Mouse (Mus musculus): ENCODE data around the gene Med26. TPM values are rescaled to one million over a fixed set of nuclear protein-coding genes. Genes with fewer than 3 reads are reported as not detected.

The Med26 gene
- total RNA-seq, 2 experiments from 2014 or later = 10.1 to 10.6 TPM

DNA sequence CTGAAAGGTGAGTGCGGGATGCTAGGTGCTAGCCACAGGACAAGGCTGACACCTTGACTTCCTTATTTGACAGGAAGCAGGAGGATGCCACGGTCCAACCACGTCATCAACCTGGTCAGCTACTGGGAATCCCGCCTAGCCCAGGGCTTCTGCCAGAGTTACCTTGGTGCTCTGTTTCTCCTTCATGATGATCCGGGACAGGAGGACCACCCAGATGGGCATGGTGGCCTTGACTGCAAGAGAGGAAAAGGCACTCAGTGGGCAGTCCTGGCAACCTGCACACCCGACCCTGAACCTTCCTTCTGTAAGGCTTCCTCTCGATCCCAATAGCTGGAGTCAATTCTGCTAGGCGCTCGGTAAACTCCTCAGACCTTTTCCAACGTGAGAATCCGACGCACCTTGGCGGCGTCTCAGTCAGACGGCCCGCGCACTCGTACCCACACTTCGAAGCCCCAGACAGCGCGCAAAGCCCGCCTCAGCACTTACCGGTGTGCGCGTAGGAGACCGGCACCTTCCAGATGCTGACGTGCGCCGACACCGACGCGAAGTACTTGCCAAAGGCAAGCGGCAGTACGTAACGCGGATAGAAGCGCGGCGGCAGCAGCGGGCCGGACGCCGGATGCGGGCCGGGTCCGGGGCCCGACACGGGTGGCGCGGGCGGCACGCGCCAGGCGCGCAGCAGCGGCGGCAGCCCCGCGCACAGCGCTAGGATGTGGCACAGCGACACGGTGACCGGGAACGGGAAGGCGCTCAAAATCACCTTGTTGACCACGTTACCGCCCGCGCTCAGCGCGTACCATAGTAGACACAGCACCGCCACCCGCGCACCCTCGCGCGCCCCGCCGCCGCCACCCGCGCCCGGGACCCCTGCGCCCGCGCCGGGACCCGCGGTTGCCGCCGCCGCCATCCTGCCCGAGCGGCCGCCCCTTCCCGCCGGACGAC, 56.1 kb downstream of the Med26 start, which contains the start of gene Slc35e1:
Slc35e1 (minus strand) TSS at position 935 of the 942 bp plus-strand sequence.
- peak in 1 of 2 experiments; percentile 23 for DNase-seq (ENCODE audit: extremely low spot score in 1 of 2, low spot score in 1 of 2)

DNA sequence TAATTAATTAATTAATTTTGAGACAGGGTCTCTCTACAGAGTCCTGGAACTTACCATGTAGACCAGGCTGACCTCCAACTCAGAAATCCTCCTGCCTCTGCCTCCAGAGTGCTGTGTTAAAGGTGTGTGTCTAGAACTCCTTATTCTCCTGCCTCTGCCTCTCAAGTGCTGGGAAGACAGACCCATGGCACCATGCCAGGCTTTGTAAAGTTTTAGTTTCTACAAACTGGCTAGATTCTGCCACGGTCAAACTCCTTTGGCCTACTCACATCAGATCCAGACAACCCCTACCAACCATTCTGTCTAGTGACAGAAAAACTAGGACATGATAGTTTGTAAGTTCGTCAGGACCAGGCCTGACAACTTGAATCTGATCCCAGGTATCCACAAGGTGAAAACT, 57.1 kb downstream of the Med26 start:
- no peak for DNase-seq (ENCODE audit: extremely low spot score in 1 of 2, low spot score in 1 of 2)

DNA sequence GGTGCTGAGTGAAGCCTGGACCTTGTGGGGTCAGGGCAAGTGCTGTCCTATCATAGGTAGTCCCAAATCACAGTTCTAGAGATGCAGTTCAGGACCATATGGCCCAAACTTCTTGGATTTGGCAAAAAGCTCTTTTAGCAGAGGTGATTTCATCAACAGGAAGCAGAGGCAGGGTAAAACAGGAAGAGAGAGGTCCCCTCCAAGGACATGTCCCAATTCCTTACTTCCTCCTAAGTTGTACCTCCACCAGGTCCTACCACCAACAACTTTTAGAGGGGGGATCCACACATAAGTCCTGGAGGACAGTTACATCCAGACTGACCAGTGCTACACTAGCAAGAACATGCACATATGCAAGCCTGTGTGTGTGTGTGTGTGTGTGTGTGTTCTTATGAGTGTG, 61.1 kb downstream of the Med26 start:
- DNase-seq (ENCODE audit: extremely low spot score in 1 of 2, low spot score in 1 of 2) = no peak

DNA sequence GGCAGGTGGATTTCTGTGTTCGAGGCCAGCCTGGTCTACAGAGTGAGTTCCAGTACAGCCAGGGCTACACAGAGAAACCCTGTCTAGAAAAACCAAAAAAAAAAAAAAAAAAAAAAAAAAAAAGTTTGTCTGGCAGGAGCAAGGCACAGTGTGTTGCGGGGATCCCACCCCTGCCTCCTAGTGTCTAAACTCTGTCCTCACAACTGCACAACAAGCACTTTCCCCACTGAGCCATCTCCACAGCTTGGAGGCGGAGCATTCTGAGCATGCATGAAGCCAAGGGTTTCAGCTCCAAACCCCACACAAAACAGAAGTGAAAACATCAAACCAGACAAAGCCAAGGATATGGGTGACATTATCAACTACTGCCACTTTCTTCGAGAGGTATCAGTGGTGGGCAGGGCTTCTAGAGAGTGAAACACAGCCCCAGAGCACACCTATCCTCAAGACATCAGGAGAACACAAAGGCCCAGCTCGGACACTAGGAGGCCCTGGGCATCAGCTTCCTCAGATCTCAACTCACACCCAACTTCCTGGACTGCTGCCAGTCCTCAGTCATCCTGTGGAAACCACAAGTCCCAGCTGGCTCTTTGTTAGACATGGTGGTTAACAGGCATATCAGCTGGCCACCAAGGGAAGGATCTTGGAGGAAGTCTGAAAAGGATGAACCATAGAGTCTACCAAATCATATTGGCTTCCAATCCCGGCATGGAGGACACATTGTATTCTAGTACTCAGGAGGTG, 62.4 kb downstream of the Med26 start:
- no peak for DNase-seq (ENCODE audit: extremely low spot score in 1 of 2, low spot score in 1 of 2)

DNA sequence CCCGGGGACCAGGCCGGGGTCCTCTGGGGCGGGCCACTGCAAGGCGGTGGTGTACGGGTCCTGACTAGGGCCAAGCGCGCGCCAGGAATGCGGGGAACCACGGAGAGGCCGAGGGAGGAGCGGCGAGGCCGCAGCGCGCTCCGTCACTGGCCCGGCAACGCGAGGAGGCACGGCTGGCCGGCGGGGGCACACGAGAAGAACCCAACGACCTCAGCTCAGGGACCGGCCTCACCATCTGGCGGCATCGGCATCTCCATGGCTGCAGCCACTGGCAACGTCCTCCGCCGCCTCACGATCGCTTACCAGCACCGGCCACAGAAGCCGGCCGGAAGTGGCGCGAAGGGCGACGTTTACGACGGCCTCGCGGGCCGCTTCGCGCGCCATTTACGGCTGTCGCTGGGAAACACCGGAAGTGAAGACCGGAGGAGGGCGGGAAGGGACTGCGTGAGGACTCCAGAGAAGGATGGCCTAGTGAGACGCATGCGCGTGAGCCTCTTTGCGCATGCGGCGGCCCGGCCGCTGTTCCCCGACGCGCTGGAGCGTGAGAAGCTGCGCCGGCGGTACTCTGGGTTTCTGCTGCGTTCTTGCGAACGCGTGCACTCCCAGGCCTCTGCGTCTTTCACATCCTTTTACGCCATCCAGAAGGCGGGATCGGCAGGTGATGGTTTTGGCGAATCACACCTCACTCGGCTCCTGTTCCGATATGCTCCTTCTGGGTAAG, 73.1 kb downstream of the Med26 start, which contains the start of gene Cherp:
Cherp (minus strand) TSS at position 401 of the 721 bp plus-strand sequence.
- DNase-seq (ENCODE audit: extremely low spot score in 1 of 2, low spot score in 1 of 2) = peak; percentile 90 to 91

DNA sequence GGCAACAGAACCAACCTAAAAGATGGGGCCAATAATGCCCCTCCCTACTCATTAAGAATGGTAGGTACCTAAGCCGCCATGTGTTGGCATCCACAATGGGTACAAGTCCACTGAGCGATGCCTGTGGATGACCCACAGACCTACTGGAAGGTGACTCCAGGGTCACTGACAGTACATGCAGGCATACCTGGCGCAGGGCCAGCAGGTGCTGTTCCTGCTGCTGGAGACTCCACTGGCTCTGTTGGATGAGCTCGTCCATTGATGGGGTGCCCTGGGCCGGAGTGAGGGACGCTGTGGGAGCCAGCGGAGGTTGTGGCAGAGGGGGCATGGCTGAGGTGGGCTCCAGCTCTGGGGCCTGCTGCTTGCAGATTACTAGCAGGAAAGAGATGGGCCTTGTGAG, 77.4 kb downstream of the Med26 start:
- no peak for DNase-seq (ENCODE audit: extremely low spot score in 1 of 2, low spot score in 1 of 2)

DNA sequence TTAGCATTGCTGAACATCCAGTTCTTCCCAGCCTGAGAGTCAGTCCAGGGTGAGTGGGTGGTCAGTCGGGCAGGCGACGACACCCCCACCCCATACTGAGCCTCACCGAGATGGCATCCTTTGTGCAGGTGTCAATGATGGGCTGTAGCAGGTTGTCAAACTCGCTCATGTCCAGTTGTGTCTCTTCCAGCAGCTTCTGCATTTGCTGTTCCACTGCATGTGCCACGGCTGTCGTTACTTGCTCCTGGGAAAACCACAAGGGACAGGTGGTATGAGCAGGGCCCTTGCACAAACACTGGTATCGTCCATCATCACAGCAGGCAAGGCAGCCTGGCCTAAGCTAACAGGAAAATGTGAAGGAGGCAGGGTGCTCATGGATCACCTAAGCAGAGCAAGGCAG, 78.1 kb downstream of the Med26 start:
- no peak for DNase-seq (ENCODE audit: extremely low spot score in 1 of 2, low spot score in 1 of 2)

DNA sequence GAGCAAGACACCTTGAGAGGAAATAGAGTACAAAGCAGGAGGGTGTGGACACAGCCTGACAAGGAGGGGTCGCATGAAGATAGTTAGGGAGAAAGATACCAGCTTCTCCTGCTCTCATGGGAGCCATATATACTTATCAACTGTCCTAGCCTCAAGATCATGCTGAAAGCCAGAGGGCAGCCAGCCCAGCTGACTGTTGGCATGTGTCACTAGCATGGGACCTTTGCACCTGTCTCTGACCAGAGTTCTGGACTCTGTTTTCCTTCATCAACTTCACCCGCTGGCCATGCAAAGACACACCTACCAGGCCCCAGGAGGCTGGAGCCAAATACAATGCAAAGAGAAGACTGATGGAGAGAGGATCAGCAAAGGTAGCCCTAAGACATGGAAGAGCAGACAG, 78.8 kb downstream of the Med26 start:
- no peak for DNase-seq (ENCODE audit: extremely low spot score in 1 of 2, low spot score in 1 of 2)

DNA sequence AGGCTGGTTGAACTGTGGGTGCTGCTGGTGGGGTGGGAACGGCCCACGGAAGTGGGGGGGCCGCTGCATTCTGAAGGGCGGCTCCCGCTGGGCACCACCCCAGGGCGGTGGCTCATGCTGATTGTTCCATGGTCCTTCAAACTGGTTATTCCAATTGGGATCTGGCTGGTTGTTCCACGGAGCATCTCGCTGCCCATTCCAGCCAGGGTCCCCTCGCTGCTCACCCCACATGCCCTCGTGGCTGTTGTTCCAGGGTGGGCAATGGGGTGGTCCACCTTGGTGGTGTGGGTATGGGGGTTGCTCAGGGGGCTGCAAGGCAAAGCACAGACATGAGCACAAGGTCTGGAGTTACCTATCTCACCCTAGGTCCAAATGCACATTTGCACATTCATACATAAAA, 83.9 kb downstream of the Med26 start:
- DNase-seq (ENCODE audit: extremely low spot score in 1 of 2, low spot score in 1 of 2) = no peak

DNA sequence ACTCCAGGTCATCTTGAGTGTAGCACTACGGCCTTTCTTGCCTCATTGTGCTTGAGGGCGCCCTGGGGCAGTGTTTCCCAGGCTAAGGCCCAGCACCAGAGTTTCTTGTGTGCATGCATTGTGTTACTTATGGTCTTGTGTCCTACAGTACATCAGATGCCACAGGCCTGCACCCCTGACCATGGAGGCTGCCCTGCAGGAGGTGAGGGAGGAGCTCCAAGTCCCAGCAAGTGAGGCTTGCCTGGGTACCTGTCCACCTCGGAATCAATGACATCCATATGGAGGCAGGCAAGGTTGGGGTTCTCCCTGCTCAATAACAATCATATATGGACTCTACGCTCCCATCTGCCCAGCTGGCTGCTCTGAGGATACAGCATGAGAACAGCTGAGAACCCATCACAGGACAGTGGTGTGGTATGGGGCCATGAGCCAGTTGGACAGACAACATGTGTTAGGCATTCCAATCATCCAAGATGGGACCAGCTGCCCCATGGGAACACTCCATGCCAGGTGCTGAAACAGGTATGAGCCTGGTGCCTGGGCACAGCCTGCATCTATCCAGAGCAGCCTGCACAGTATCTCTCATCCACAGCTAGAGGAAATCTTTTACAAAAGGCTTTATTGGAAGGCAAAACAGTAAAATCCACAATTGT, 88.1 kb downstream of the Med26 start:
- no peak for DNase-seq (ENCODE audit: extremely low spot score in 1 of 2, low spot score in 1 of 2)

DNA sequence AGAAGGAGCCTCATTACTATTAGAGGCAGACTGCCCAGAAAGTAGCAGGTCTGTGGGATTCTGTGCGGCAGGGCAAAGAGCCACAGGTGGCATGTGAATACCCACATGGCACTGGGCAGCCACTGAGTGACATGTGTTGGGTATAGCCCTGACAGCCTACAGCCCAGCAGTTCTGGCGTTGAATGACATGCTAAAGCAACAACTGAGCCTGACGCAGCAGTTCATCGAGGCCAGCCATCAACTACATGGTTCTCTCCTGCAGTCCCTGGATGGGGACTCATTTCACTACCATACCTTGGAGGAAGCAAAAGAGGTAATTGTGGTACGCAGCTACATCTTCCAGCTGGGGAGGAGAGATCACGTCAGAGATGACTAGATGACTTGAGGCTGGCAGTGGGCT, 89.6 kb downstream of the Med26 start:
- DNase-seq (ENCODE audit: extremely low spot score in 1 of 2, low spot score in 1 of 2) = no peak

DNA sequence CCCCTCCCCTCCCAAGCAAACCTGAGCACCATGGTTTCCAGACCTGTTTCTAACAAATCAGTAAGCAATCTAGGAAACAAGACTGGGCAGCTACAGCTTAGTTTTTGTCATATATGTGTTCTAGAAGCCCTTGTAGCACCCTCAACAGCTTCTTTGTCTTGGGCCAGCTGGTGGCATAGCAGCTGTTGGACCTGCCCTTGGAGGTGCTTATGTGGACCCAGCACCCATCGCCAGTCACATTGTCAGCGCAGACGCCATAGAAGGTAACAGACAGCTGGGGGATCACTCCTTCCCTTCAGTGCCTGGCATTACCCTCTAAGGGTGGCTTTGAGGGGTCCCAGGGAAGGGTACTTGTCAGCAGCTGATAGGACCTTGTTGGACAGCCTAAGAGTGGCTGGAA, 90.3 kb downstream of the Med26 start:
- DNase-seq (ENCODE audit: extremely low spot score in 1 of 2, low spot score in 1 of 2) = no peak

DNA sequence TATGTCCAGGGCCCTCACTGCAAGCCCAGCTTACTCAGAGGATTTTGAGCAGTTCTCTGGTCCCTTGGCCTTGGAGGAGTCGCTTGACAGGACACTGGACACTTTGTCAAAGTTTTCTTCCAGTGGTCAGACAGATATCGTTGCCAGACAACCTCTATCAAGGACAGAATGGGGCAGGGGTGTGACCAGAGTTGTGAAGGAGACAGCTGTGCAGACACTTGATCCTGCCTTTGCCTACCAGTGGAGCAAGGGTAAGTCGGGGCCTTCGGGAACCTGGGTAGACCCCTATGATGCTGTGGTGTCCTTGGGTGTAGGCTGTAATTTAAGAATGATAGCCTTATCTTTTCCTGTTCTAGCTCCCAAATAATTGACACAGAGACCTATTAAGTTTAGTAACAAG, 92.8 kb downstream of the Med26 start:
- DNase-seq (ENCODE audit: extremely low spot score in 1 of 2, low spot score in 1 of 2) = no peak

DNA sequence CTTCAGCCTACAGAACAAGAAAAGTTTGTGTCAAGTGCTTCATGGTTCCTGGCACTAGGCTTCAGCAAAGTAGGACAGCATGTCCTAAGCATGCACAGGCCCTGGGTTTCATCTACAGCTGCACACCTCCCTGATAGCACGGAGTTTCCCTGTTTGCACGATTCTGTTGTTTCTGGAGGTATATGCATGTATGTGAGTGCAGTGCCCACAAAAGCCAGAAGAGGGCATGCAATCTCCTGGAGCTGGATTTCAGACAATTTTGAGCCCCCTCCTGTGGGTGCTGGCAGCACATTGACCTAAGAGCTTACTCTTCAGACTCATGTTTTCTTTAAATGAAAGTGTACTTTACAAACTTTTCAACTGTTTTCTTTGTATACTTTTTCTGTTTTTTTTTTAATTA, 94.2 kb downstream of the Med26 start:
- DNase-seq (ENCODE audit: extremely low spot score in 1 of 2, low spot score in 1 of 2) = no peak

DNA sequence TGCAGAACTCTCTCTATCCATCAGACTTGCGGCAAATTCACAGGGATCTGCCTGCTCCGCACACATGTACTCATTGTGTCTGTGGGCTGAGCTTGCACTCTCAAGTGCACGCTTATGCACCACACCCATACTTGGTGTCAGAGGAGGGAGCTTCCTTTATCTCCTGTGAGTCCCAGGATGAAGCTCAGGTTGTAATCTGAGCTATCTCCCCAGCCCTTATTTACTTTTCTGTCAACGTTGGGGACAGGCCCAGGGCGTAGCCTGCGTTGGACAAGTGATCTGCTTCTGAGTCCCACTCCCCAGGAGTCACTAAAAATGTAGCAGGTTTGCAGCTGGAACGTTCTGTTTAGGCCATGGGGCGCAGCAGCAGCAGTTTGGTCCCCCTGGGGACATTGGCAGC, 96.6 kb downstream of the Med26 start:
- no peak for DNase-seq (ENCODE audit: extremely low spot score in 1 of 2, low spot score in 1 of 2)

DNA sequence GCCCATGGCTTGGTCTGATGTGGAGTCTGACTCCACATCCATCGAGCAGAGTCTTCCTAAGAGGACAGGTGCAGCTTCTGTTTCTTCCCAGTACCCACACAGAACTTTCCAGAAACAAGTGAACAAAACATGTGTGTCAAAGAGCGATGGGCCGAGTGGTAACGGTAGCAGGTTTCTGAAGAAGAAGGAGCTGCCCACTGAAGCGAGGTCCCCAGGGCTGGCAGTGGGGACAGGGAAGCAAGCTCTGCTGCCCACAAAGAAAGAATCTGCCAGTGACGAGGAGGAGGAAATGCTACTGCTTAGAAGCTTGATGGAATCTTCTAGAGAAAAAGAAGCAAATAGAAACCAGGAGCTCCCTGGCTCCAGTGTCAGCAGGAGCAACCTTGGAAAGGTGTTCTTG, 103.0 kb downstream of the Med26 start:
- DNase-seq (ENCODE audit: extremely low spot score in 1 of 2, low spot score in 1 of 2) = no peak
